9 mouse cellular contexts compared by ENCODE assay signal in the genomic region with DNA sequence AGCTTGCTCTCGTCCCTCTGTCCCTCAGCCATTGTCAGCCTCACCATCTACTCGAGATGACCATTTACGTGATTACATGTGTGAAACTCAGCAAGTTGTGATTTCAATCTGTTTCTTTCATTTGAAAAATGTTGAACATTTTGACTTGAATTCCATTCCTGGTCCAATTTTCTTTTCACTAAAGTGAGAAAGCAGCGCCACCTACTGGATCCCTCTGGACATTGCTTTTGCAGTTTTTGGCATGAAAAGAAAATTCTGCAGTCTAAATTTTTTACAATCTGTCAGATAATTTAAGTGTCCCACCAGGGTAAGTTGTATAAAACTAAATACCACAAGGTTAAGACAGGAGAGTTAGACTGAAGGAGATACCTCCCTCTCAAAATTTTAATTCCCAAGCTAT.
DNase-seq lines count a peak whose midpoint lies in the region; ATAC-seq and TF ChIP-seq lines count a peak whose summit lies in the region.
"Had no signal": no experiment of that assay in that cellular context is flagged by ENCODE, and none has a peak within 500 bp of the region (broad histone marks: within the 10 kb centered on the region; RNA-seq: fewer than 3 reads in every experiment).

No protein-coding gene starts in this region.

- WGBS in intestine, postnatal 0 days, result 37% methylated on average over 4 of the region's 4 CpGs
- WGBS in intestine, embryonic 16.5 days, result 35% methylated on average over 4 of the region's 4 CpGs

- TF ChIP-seq POLR2A in brain, embryonic 14.5 days (IDR thresholded peaks at IDR 0.05; ENCODE audit: borderline replicate concordance, extremely low read depth, insufficient read depth, insufficient read length, poor library complexity, severe bottlenecking), result no peak

- no peak overlapping the region for H3K27ac ChIP-seq in intestine, postnatal 0 days (ENCODE audit: low read depth, low read length)
- no peak overlapping the region for H3K27ac ChIP-seq in intestine, embryonic 16.5 days (ENCODE audit: low read length)
- H3K27ac ChIP-seq: macrophage had no signal

- peak; percentile 82 for TF ChIP-seq CTCF in intestine, postnatal 0 days (IDR thresholded peaks at IDR 0.05; ENCODE audit: low read depth)
- TF ChIP-seq CTCF in G1E (IDR thresholded peaks at IDR 0.05; ENCODE audit: low read depth, low read length), result 0 out of 2 replicates have a peak, but pooled peaks have one; percentile 27
- TF ChIP-seq CTCF in brain, embryonic 14.5 days (IDR thresholded peaks at IDR 0.05; ENCODE audit: borderline replicate concordance, extremely low read depth, insufficient read depth, insufficient read length), result peak; percentile 60

- ATAC-seq in intestine, postnatal 0 days, result no peak
- ATAC-seq in intestine, embryonic 16.5 days, result no peak
- ATAC-seq in G1E (ENCODE audit: extremely low read depth, insufficient number of reproducible peaks, low FRiP score, poor library complexity, severe bottlenecking), result no peak
- ATAC-seq in granulocyte monocyte progenitor cell, adult 5-6 weeks (replicated peaks; ENCODE audit: poor library complexity, severe bottlenecking), result no peak

- H3K9me3 ChIP-seq in intestine, postnatal 0 days (ENCODE audit: control insufficient read depth), result no peaks in the 10 kb centered on the region
- no peaks in the 10 kb centered on the region for H3K9me3 ChIP-seq in intestine, embryonic 16.5 days (ENCODE audit: control insufficient read depth, low read length)
- no peaks in the 10 kb centered on the region for H3K9me3 ChIP-seq in G1E (replicated peaks)

- no peak overlapping the region for H3K4me2 ChIP-seq in intestine, postnatal 0 days (replicated peaks; ENCODE audit: low read depth)
- no peak overlapping the region for H3K4me2 ChIP-seq in intestine, embryonic 16.5 days (ENCODE audit: low read depth, low read length)

- no peak overlapping the region for H3K4me3 ChIP-seq in intestine, postnatal 0 days (ENCODE audit: low read depth, low read length)
- no peak overlapping the region for H3K4me3 ChIP-seq in intestine, embryonic 16.5 days (ENCODE audit: low read length)
- H3K4me3 ChIP-seq in G1E (ENCODE audit: low read depth, low read length), result no peak overlapping the region

- H3K9ac ChIP-seq in intestine, postnatal 0 days (ENCODE audit: low read depth, low read length), result no peak overlapping the region
- no peak overlapping the region for H3K9ac ChIP-seq in intestine, embryonic 16.5 days (ENCODE audit: low read depth, low read length)

- no peaks in the 10 kb centered on the region for H3K27me3 ChIP-seq in intestine, postnatal 0 days (replicated peaks; ENCODE audit: control insufficient read depth, insufficient read depth, low read length)
- H3K27me3 ChIP-seq in intestine, embryonic 16.5 days (replicated peaks; ENCODE audit: control insufficient read depth, insufficient read depth, low read length), result no peaks in the 10 kb centered on the region
- no peaks in the 10 kb centered on the region for H3K27me3 ChIP-seq in G1E (ENCODE audit: insufficient read depth, low read length)

- no peaks in the 10 kb centered on the region for H3K36me3 ChIP-seq in intestine, postnatal 0 days (ENCODE audit: control insufficient read depth, insufficient read depth)
- peaks cover 5% of the 10 kb centered on the region; the same call in 1 of the 2 replicates for H3K36me3 ChIP-seq in intestine, embryonic 16.5 days (ENCODE audit: control insufficient read depth, insufficient read depth, low read length)
- H3K36me3 ChIP-seq in G1E (replicated peaks), result peaks cover 71% of the 10 kb centered on the region

- 0 out of 2 replicates have a peak, but pooled peaks cover 4% of the 10 kb centered on the region for H3K4me1 ChIP-seq in intestine, postnatal 0 days (replicated peaks; ENCODE audit: control insufficient read depth, insufficient read depth, low read length)
- H3K4me1 ChIP-seq in intestine, embryonic 16.5 days (ENCODE audit: control insufficient read depth, insufficient read depth, low read length), result peaks cover 21% of the 10 kb centered on the region
- no peaks in the 10 kb centered on the region for H3K4me1 ChIP-seq in G1E (ENCODE audit: insufficient read depth, low read depth, low read length)

- peak; percentile 12 for DNase-seq in G1E (ENCODE audit: low spot score)
- DNase-seq in brain, embryonic 14.5 days (ENCODE audit: low read depth), result peak; percentile 76
- peak; percentile 67 to 69 for DNase-seq in frontal cortex, postnatal 36 days (ENCODE audit: low spot score in 2 of 2)
- peak; percentile 29 to 55 for DNase-seq in left cerebral cortex, postnatal 36 days (ENCODE audit: low spot score in 2 of 2)
- DNase-seq in right cerebral cortex, adult 2 months (ENCODE audit: low spot score in 2 of 2), result peak; percentile 78 to 79

- intact Hi-C loops in left cerebral cortex, postnatal 36 days (cut with DNase I), result loop anchor here (2.0 to 10.0 kb wide), 3 partner anchors 117 to 335 kb away; no protein-coding TSS in a partner anchor

Comparison
In these comparisons a context has a peak if more than half of its experiments do, and no peak if none do; other contexts are left out.
1. CTCF ChIP-seq: peak in every context shown above with its lines; median percentile 82 in intestine, postnatal 0 days; 60 in brain, embryonic 14.5 days; 27 in G1E.
2. DNase-seq: peak in every context shown above with its lines; median percentile 78 in right cerebral cortex, adult 2 months; 76 in brain, embryonic 14.5 days; 68 in frontal cortex, postnatal 36 days; 42 in left cerebral cortex, postnatal 36 days; 12 in G1E.